Mouse (Mus musculus): Measurements from ENCODE around the gene Ankrd50. TPM values are rescaled to one million over a fixed set of nuclear protein-coding genes. Genes with fewer than 3 reads are reported as not detected.

The Ankrd50 gene
- total RNA-seq, 2 experiments from 2014 or later: 73.2 to 78.9 TPM

DNA sequence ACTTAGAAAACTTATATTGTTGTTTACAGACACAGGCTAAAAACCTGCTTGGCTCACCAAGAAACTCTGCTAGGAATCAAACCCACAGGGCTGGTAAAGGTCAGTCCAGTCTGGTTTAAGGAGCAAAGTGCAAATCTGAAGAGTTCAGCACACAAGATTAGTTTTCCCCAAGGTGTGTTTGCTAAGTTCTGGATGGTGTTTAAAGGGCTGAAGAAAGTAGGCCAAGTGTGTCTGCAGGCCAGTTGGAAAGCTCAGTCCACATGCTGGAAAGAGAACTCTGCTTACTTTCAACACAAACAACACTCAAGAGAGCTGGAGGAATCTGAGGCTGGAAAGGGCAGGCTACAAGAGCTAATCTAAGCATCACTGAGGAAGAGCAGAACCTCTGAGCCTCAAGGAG is 13.1 kb downstream of the Ankrd50 start:
- no peak for DNase-seq (ENCODE audit: low spot score in 2 of 2)
- intact Hi-C loops (cut with DNase I): no loop called here

DNA sequence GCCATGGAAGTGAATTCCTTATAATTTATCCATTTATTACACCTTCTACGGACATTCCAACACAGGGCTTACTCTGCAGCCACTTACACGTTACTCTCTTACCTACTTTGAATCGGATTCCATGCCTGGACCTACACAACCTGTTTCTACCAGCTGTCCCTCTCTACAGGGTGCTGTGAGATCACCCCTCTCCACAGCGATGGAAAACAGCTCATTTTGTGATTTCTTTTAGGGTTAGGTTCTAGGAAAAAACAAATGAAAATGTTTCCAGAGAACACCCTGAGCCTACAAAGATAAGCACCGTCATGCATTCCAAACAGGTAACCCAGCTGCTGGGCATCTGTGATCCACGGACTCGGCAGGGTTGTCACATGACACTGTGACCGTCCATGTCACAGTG is 16.5 kb downstream of the Ankrd50 start:
- no peak for DNase-seq (ENCODE audit: low spot score in 2 of 2)
- intact Hi-C loops (cut with DNase I): no loop called here

DNA sequence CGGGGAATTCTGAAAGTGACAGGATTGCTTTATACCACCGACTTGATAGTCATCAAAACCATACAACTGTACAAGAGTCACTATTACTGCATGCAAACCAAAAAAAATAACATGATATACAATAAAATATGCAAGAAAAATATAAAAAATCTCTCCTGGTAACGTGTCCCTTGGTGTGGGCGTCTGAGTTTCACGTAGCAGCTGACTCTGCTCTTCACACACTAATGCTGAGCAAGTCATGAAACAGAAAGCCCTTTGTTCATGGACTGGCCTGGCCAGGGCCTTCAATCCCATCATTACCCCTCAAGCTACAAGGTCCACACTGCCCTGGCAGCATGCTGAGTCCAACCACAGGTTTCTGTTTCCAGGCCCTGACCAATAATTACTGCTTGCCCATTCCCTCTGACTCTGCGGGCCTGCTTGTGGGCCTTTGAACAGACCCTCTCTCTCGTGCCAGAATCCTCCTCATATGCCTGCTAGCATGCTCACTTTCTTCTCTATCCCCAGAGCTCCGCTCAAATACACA is 17.7 kb downstream of the Ankrd50 start:
- no peak for DNase-seq (ENCODE audit: low spot score in 2 of 2)
- intact Hi-C loops (cut with DNase I): no loop called here

DNA sequence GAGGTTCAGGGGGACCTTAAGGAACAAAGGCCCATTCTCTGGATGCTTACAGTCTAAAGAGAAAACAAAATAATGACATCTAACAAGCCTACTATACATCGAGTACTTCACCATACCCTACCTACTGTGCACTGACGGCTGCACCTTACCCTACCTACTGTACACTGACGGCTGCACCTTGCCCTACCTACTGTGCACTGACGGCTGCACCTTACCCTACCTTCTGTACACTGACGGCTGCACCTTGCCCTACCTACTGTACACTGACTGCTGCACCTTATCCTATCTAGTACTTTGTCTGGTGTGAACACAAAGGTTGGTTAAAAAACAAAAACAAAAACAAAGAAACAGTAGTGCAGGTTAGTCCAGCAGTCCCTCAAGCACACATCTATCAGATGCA is 18.5 kb downstream of the Ankrd50 start:
- intact Hi-C loops (cut with DNase I): no loop called here
- DNase-seq (ENCODE audit: low spot score in 2 of 2): no peak

DNA sequence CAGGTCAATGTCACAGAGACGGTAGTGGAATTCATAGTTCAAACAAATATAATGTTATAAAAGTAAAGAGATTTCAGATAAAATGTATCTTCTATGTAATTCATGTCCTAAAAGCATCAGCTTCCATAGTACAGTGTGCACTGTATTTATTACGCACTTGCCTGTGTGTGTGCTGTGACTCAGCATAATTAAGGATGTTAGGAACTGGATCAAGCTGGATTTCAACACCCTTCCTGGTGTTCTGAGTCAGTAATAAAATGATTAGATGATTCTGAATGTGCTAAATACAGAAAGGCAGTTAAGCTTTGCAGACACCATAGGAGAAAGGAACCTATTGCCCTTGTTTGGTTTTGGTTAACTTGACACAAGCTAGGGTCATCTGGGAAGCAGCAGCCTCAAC is 21.5 kb downstream of the Ankrd50 start:
- intact Hi-C loops (cut with DNase I): no loop called here
- DNase-seq (ENCODE audit: low spot score in 2 of 2): no peak

DNA sequence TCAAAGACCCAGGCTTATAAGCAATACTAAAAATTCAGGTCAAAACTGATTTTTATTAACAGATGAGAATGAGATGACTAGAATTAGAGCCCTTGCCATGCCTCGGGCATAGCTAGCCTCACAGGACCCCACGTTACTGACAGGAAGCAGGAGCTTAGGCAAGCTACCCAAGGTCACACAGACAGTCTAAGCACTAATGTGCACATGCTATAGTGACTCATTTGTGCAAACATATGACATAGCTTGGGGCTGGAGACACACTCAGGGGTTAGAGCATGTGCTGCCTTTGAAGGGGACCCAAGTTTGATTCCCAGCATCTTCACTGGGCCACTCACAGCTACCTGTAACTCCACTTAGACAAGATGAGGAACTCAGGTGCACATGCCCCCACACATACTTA is 22.9 kb downstream of the Ankrd50 start:
- no peak for DNase-seq (ENCODE audit: low spot score in 2 of 2)
- intact Hi-C loops (cut with DNase I): no loop called here

DNA sequence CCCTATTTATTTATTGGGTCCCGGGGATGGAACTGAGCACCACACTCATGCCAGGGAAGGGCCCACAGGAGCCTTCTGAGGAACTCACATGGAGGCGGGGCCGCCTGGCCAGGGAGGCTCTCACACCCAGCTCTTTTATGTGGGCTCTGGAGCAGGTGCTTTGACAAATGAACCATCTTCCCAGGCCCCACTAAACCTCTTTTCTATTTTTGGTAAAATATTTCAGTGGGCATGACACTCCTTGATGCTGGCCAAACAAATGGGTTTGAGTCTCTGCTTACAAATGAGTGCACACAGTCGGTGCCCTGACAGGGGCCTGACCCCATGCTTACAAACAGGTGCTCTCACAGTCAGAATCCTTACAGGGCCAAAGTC is 24.4 kb downstream of the Ankrd50 start:
- DNase-seq (ENCODE audit: low spot score in 2 of 2): no peak
- intact Hi-C loops (cut with DNase I): no loop called here

DNA sequence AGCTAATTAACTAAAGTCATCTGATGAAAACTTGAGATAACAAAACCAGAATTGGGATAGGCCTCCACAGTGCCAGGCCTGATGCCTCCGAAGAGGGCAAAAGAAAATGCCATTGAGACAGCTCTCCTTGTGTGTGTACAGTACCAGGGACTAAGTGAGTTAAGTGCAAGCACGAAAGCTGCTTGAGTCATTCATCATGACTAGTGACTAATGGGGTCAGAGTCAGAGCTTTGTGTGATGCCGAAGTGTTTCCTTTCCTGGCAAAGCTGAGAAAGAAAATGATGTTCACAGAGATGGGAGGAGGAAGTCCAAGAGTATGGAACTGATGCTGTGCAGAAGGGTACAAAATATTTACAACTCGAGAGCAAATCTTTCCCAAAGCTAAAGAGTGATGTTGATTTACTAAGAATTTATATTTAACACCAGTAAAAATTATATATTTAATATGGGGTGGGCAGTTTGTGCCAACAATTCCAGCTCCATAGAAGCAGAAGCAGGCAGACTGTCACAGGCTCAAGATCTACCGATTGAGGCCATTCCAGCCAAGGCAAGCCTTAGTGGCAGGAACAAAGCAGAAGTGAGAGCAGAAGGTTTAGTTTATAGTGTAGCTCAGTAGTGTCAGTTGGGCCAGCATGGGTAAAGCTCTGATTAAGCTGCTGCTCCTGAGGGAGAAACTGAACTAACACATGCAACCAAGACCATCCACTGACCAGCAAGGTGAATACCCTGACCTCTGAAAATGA is 25.0 kb downstream of the Ankrd50 start:
- no peak for DNase-seq (ENCODE audit: low spot score in 2 of 2)
- intact Hi-C loops (cut with DNase I): no loop called here

DNA sequence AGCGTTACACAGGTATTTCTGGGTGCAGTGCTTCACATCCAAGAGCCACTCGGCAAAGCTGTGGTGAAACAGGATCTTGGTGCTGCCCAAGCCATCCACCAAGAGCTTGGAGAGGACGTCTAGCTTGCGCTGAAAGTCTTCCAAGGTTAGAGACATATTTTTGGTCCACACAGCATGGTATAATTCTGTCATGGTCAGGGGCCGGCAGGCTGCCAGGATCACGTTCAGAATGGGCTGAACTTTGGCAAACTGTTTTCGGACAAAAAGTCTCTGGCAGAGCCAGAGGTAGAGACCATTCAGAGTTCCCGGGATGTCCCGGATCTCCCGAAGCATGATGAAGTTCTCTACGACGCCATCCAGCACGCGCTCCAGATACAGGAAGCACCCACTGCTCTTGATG is 27.6 kb downstream of the Ankrd50 start:
- intact Hi-C loops (cut with DNase I): no loop called here
- no peak for DNase-seq (ENCODE audit: low spot score in 2 of 2)

DNA sequence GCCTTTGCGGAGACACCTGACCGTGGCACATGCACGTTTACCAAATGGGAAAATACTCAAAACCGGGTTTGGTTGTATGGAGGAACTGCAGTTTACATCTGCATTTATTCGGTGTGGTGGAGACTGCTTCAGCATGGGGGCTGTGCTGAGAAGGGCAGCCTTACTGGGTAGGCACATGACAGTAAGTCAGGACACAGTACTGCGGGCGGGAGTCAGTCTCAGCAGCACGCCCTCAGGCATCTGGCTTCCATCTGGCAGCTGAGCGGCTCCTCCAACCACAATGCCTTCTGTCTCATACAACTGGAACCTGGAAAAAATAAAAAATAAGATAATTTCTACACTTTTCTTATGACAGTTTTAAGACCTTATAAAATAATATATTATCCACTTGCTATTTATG is 32.4 kb downstream of the Ankrd50 start:
- DNase-seq (ENCODE audit: low spot score in 2 of 2): peak in 1 of 2 experiments; percentile 34
- intact Hi-C loops (cut with DNase I): no loop called here

DNA sequence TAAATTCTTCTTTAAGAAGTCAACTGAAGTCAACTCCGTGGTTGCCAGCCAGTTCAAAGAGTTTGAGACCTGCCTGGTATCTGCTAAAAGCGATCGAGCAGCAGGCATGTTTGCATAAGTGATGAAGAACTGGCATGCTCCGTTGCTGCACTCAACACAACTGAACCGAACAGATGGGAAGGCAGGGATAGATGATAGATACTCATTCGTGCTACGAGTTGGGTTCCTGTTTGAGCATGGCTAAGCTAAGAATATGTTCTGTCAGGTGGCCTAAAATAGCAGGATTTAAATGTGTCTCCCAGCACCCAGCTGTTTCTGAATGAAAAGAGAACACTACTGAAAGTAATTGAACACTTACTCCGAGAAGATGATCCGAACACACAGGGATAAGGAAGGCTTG is 38.1 kb downstream of the Ankrd50 start:
- intact Hi-C loops (cut with DNase I): no loop called here
- peak; percentile 56 to 77 for DNase-seq (ENCODE audit: low spot score in 2 of 2)

DNA sequence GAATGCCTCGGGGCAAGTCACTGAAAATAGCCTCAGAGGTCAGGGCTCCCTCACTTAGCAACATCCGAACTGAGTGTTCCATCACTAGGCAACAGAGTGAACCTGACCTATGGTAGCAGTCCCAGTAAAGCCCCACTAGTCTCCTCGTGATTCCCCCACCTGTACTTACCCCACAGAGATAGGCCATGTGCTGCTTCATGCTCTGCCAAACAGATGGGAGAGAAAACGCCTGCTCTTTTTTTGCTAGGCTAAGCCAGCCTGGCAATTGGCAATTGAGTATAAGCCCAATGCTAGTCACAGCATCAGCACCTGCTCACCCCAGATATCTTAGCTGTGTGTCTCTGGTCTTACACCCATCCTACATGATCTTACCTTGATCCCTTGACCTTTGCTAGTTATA is 40.8 kb downstream of the Ankrd50 start:
- intact Hi-C loops (cut with DNase I): no loop called here
- DNase-seq (ENCODE audit: low spot score in 2 of 2): no peak

DNA sequence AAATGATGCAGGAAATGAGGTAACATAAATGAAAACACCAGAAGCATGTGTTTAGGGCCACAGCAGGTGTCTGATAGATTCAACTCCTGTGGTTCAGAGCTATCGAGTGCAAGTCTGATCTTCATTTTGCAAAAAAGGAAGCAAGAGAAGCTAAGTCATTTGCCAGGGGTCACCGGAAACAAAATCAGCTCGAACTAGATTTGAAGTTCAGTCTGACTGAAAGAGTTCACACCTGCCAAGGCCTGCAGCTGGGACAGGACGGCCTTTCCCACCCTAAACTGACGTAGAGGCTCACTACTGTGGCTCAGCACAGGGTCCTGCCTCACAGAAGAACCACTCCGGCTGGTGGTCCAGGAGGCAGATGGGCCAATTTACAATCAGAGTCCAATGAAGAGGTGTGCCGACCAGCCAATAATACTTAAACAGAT is 44.1 kb downstream of the Ankrd50 start:
- intact Hi-C loops (cut with DNase I): no loop called here
- no peak for DNase-seq (ENCODE audit: low spot score in 2 of 2)

DNA sequence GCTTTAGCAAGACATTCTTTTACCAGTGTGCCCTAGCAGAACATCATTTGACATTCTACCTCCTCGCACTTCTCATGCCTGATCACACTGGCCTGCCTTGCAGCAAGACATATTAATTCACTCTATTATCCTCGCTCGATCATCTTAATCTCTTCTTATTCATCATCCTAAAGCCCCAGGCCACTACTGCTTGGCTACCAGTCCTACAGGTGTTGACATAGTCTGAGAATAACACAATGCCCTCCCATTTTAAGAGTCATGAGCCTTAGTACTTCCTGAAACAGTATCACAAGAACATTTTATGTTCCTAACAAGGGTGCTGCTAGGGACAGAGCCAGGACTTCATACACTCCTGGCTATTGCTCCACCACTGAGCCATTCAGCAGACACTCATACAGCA is 48.0 kb downstream of the Ankrd50 start:
- intact Hi-C loops (cut with DNase I): no loop called here

DNA sequence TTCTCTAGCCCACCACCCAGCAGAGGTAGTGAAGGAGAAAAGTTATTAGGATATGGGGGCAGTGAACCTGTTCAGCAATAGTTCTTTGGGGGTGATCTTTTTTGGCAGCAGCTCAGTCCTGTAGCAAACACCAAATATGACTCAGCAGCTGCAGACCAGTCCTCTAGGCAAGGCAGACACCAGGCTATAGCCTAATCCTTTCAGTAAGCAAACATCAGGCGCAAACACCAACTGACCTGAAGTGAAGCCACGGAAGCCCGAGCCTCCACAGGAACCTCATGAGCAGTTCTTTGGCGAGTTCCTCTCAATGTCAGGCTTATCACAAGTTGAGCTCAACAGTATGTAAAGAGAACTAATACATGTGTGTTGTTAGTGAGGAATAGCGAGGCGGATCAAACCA is 48.8 kb downstream of the Ankrd50 start:
- intact Hi-C loops (cut with DNase I): no loop called here
- DNase-seq (ENCODE audit: low spot score in 2 of 2): no peak

More for the DNA sequence above, 48.0 kb downstream of the Ankrd50 start:
- DNase-seq (ENCODE audit: low spot score in 2 of 2): no peak

DNA sequence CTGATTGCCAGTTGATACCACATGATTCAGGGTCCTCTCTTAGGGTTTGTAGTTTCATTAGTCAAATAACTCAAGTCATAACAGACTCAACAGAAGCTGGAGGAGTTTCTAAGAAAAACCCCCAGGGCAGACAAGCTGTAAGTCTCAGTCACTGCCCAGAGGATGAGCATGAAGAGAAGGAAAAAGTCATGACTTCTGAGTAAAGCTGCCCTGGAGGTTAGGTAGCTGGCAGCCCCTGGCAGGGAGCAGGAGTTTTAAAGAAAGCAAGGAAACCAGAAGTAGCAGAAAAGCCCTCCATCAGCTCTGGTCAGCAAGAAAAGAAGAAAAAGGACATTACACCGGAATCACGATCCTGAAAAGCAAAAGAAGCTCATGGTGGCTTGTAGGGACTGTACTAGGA is 50.2 kb downstream of the Ankrd50 start:
- intact Hi-C loops (cut with DNase I): no loop called here
- DNase-seq (ENCODE audit: low spot score in 2 of 2): no peak

DNA sequence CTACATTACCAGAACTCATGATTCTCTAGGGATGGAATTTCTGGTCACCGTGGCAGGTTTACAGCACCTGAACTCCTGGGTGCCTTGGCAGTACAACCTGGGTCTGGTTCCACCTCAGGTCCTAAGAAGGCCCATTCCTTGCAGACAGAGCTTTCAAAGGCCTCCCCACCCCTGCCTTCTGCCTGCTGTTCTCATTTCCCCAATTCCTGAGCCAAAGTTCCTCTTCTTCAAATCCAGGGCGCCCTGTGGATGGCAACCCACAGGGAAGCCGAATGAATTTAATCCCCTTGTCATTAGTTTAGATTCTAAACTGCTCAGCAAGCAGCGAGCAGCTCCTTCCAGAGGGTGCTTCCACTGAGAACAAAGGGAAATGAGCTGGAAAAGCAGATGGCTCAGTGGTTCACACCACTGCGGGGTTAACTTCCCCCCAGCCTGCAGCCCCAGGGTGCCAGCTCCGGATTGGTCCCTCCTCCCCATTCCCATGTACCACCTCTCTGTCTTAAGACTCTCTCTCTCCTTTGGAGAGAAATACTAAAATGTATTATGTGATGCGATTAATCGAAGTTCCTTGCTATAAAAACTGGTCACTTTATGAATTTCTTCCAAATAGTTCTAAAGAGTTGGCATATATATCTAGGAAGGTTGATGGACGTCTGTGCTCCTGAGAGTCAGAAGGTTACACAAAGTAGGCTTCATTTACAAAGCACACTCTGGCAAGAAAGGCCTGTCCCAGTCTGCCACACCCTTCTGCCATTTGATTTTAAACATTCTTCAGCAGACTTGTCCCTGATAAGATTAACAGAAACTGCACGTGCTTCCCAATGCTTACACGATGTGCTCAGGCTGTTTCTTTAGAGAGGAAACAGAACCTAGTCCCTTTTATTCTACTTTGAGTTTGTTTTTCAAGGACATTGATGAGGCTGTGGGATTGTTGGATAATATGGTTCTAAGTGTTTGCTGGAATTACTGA is 50.9 kb downstream of the Ankrd50 start:
- intact Hi-C loops (cut with DNase I): no loop called here
- no peak for DNase-seq (ENCODE audit: low spot score in 2 of 2)

DNA sequence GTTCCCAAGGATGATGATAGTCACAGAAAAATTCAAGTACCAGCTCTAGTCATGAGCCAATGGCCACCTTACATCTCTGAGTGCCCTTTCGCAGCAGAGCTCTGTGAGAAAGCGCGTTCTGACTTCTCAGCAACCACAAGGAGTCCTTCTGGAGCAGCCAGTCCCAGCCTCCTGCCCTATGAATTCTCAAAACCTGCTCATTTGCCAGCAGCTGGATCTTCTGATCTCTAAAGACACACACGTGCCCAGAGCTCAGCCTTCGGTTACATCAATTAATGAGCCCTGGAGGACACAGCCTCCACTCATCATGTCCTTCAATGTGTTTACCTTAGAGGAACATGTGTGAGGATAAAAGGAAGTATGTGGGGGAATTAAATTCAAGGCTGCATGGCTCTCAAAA is 53.2 kb downstream of the Ankrd50 start:
- intact Hi-C loops (cut with DNase I): no loop called here
- no peak for DNase-seq (ENCODE audit: low spot score in 2 of 2)

DNA sequence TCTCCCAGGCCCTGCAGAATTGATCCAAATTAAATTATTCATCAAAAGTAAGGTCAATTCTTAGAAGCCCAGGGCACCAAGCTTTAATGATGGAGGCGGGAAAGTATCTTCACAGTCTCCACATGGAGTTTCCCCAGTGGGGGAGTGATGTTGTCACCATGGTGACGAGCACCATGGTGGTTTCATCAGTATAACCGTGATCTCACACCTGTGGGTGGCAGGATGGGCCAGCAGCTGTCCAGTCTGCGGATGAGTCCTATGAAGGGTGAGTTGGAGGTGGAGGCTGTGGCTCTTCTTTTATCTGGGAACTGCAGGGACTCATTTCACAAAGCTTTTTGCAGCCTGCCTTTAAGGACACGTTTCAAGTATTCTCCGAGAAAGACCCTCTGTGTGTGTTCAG is 53.6 kb downstream of the Ankrd50 start:
- intact Hi-C loops (cut with DNase I): no loop called here
- no peak for DNase-seq (ENCODE audit: low spot score in 2 of 2)

DNA sequence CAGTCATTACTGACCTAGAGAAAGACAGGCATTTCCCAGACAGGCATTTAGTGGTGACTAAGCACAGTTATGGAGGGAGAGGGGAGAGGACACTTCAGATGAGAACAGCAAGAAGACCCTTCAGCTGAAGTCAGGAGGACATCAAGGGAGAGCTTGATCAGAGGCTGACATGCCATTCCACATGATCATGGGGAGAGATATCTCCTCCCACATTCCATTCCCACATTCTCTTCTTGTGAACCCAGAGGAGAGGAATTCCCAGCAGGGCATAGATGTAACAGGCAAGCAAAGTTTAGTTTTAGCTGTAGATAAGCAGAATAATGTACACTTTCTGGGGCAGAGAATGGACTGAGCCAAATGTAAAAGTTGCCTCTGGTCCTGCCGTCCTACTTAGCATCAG is 57.4 kb downstream of the Ankrd50 start:
- intact Hi-C loops (cut with DNase I): no loop called here
- DNase-seq (ENCODE audit: low spot score in 2 of 2): no peak

DNA sequence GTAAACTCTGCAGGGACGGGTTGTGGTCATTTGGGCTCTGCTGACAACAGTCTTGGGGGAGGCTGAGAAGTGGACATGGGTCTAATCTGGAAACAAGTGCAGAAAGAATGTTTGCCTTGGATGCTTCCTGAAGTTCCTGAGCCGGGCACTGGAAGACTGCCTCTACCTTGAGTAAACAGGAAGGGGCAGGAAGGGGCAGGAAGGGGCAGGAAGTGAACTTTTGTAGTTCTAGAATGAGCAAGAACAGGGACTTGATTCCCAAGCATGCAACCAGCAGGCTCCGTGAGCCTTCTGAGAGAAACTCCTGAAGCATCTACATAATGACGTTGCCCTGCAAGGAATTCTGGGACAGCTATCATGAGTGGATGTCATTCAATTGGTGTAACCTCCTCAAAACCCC is 60.7 kb downstream of the Ankrd50 start:
- no peak for DNase-seq (ENCODE audit: low spot score in 2 of 2)
- intact Hi-C loops (cut with DNase I): no loop called here

Measured in left cerebral cortex, postnatal 14 days (tissue).